Comparison of ENCODE assay signal across 10 mouse cellular contexts in the genomic region with DNA sequence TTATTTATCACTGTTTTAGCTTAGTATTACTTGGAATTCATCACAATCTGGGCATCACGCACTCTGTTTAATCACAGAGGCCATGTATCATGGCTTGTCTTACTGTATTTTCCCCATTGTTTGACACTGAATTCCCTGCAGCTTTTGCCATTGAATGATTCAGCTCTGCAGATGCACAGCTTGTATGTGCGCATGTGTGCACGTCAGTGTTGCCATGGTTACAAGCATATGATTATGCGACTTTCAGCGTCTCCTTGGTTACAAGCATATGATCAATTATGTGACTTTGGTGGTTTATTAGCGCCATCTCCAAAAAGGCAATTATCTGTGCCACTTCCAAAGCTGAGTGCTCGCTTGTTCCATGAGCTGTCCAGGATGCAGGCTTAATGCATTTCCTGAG. TPM values are rescaled to one million over a fixed set of nuclear protein-coding genes. Genes with fewer than 3 reads are reported as not detected.
DNase-seq lines count a peak whose midpoint lies in the region; ATAC-seq and TF ChIP-seq lines count a peak whose summit lies in the region.
"Had no signal": no experiment of that assay in that cellular context is flagged by ENCODE, and none has a peak within 500 bp of the region (broad histone marks: within the 10 kb centered on the region; RNA-seq: fewer than 3 reads in every experiment).

No protein-coding gene starts in this region.

- peaks cover 14% of the 10 kb centered on the region for H3K9me3 ChIP-seq in forebrain, embryonic 16.5 days (ENCODE audit: control insufficient read depth, low read length)
- H3K9me3 ChIP-seq in neural tube, embryonic 13.5 days = peaks cover 25% of the 10 kb centered on the region
- 0 out of 2 replicates have a peak, but pooled peaks cover 3% of the 10 kb centered on the region for H3K9me3 ChIP-seq in intestine, embryonic 16.5 days (ENCODE audit: control insufficient read depth, low read length)
- H3K9me3 ChIP-seq: liver, embryonic 15.5 days had no signal

- H3K9ac ChIP-seq in forebrain, embryonic 16.5 days (replicated peaks; ENCODE audit: low read depth, low read length) = peak overlapping the region; percentile 43; the same call in 1 of the 2 replicates
- H3K9ac ChIP-seq in neural tube, embryonic 13.5 days = peak overlapping the region; percentile 68
- H3K9ac ChIP-seq in intestine, embryonic 16.5 days (ENCODE audit: low read depth, low read length) = no peak overlapping the region
- H3K9ac ChIP-seq: liver, embryonic 15.5 days had no signal

- no peaks in the 10 kb centered on the region; the same call in 1 of the 2 replicates for H3K4me1 ChIP-seq in cerebellum, adult 2 months (ENCODE audit: control insufficient read depth, insufficient read depth, low read length)
- peaks cover 10% of the 10 kb centered on the region for H3K4me1 ChIP-seq in forebrain, embryonic 16.5 days (replicated peaks; ENCODE audit: control insufficient read depth, insufficient read depth, low read length)
- peaks cover 25% of the 10 kb centered on the region for H3K4me1 ChIP-seq in neural tube, embryonic 13.5 days (replicated peaks)
- H3K4me1 ChIP-seq in intestine, embryonic 16.5 days (ENCODE audit: control insufficient read depth, insufficient read depth, low read length) = peaks cover 2% of the 10 kb centered on the region; the same call in 1 of the 2 replicates

- WGBS in cerebellum, adult 2 months = 8% methylated on average over 7 of the region's 7 CpGs
- WGBS in forebrain, embryonic 16.5 days = 19% methylated on average over 7 of the region's 7 CpGs
- WGBS in neural tube, embryonic 13.5 days = 25% methylated on average over 7 of the region's 7 CpGs
- 65% methylated on average over 7 of the region's 7 CpGs for WGBS in intestine, embryonic 16.5 days

- peak; percentile 75 for ATAC-seq in forebrain, embryonic 16.5 days
- ATAC-seq in neural tube, embryonic 13.5 days (ENCODE audit: low read depth) = peak; percentile 75
- no peak for ATAC-seq in intestine, embryonic 16.5 days
- no peak for ATAC-seq in megakaryocyte-erythroid progenitor cell, adult 5-6 weeks (replicated peaks; ENCODE audit: low FRiP score, low TSS enrichment, poor library complexity, severe bottlenecking)
- ATAC-seq: Patski had no signal

- peak overlapping the region; percentile 61 for H3K4me2 ChIP-seq in forebrain, embryonic 16.5 days (ENCODE audit: low read length)
- H3K4me2 ChIP-seq in neural tube, embryonic 13.5 days = peak overlapping the region; percentile 55
- H3K4me2 ChIP-seq in intestine, embryonic 16.5 days (ENCODE audit: low read depth, low read length) = no peak overlapping the region
- H3K4me2 ChIP-seq: liver, embryonic 15.5 days had no signal

- H3K27me3 ChIP-seq in cerebellum, adult 2 months (ENCODE audit: control insufficient read depth, insufficient read depth, low read length) = no peaks in the 10 kb centered on the region
- no peaks in the 10 kb centered on the region for H3K27me3 ChIP-seq in forebrain, embryonic 16.5 days (replicated peaks; ENCODE audit: control insufficient read depth, insufficient read depth, low read length)
- no peaks in the 10 kb centered on the region for H3K27me3 ChIP-seq in neural tube, embryonic 13.5 days
- H3K27me3 ChIP-seq in intestine, embryonic 16.5 days (replicated peaks; ENCODE audit: control insufficient read depth, insufficient read depth, low read length) = no peaks in the 10 kb centered on the region
- H3K27me3 ChIP-seq: Patski had no signal

- no peak overlapping the region for H3K27ac ChIP-seq in cerebellum, adult 2 months (ENCODE audit: insufficient read depth, low read length)
- peak overlapping the region; percentile 80 for H3K27ac ChIP-seq in forebrain, embryonic 16.5 days (ENCODE audit: low read length)
- peak overlapping the region; percentile 96 for H3K27ac ChIP-seq in neural tube, embryonic 13.5 days (replicated peaks)
- H3K27ac ChIP-seq in intestine, embryonic 16.5 days (ENCODE audit: low read length) = no peak overlapping the region
- H3K27ac ChIP-seq: liver, embryonic 15.5 days had no signal

- TF ChIP-seq POLR2A in cerebellum, adult 2 months (IDR thresholded peaks at IDR 0.05; ENCODE audit: borderline replicate concordance, insufficient read depth, low read length) = no peak

- DNase-seq in cerebellum, adult 2 months = peak; percentile 52 to 71
- DNase-seq in layer of hippocampus, postnatal 36 days = peak; percentile 72 to 79
- DNase-seq in spleen, adult 12 weeks (ENCODE audit: low spot score) = no peak
- no peak for DNase-seq in adrenal gland, postnatal 4 days (ENCODE audit: low spot score in 2 of 2)

- peak overlapping the region; percentile 61 for H3K4me3 ChIP-seq in cerebellum, adult 2 months (replicated peaks; ENCODE audit: insufficient read depth, low read depth, low read length)
- peak overlapping the region; percentile 54 for H3K4me3 ChIP-seq in forebrain, embryonic 16.5 days (replicated peaks; ENCODE audit: low read length)
- peak overlapping the region; percentile 50 for H3K4me3 ChIP-seq in neural tube, embryonic 13.5 days
- H3K4me3 ChIP-seq in intestine, embryonic 16.5 days (ENCODE audit: low read length) = no peak overlapping the region
- H3K4me3 ChIP-seq: liver, embryonic 15.5 days had no signal

- peaks cover 25% of the 10 kb centered on the region for H3K36me3 ChIP-seq in forebrain, embryonic 16.5 days (ENCODE audit: control insufficient read depth, insufficient read depth)
- H3K36me3 ChIP-seq in neural tube, embryonic 13.5 days = peaks cover 61% of the 10 kb centered on the region
- peaks cover 14% of the 10 kb centered on the region for H3K36me3 ChIP-seq in intestine, embryonic 16.5 days (ENCODE audit: control insufficient read depth, insufficient read depth, low read length)

- TF ChIP-seq CTCF in cerebellum, adult 2 months (IDR thresholded peaks at IDR 0.05; ENCODE audit: borderline replicate concordance, insufficient read depth, low read depth, low read length) = no peak

RNA-seq across cellular contexts. Expression of a gene that starts 49.5 kb away (rescaled TPM):
- 20.5 and 22.6 TPM in 2 replicates for polyA plus RNA-seq in cerebellum, adult 2 months (2012; rRNA removed)
- polyA plus RNA-seq in forebrain, embryonic 16.5 days (2015; fragmentation: Nextera tagmentation; extraction: Ambion mirVana) = 59.0 and 60.8 TPM in 2 replicates
- total RNA-seq in layer of hippocampus, postnatal 36 days (2021) = 10 to 100 TPM; 26.0 to 27.0 TPM
- 50.0 and 52.8 TPM in 2 replicates for polyA plus RNA-seq in neural tube, embryonic 13.5 days (2015; fragmentation: Nextera tagmentation; extraction: Ambion mirVana)
- polyA plus RNA-seq in intestine, embryonic 16.5 days (2015; fragmentation: Nextera tagmentation; extraction: Ambion mirVana) = 35.3 and 40.2 TPM in 2 replicates
- total RNA-seq in adrenal gland, postnatal 4 days (2021) = 10 to 100 TPM; 49.0 to 50.8 TPM
- total RNA-seq in megakaryocyte-erythroid progenitor cell, adult 5-6 weeks (2014; fragmentation: Nextera tagmentation) = 46.5 and 58.2 TPM in 2 replicates
- 38.7 and 52.8 TPM in 2 replicates for total RNA-seq in megakaryocyte-erythroid progenitor cell, adult 5-6 weeks (2017)

RNA-seq across cellular contexts. Expression of a gene that starts 53.9 kb away (rescaled TPM):
- polyA plus RNA-seq in cerebellum, adult 2 months (2012; rRNA removed) = 18.2 and 21.7 TPM in 2 replicates
- polyA plus RNA-seq in forebrain, embryonic 16.5 days (2015; fragmentation: Nextera tagmentation; extraction: Ambion mirVana) = 37.5 and 38.6 TPM in 2 replicates
- total RNA-seq in layer of hippocampus, postnatal 36 days (2021) = 10 to 100 TPM; 44.7 to 51.4 TPM
- polyA plus RNA-seq in neural tube, embryonic 13.5 days (2015; fragmentation: Nextera tagmentation; extraction: Ambion mirVana) = 37.8 and 42.4 TPM in 2 replicates
- polyA plus RNA-seq in intestine, embryonic 16.5 days (2015; fragmentation: Nextera tagmentation; extraction: Ambion mirVana) = 28.9 and 29.7 TPM in 2 replicates
- total RNA-seq in adrenal gland, postnatal 4 days (2021) = 10 to 100 TPM; 43.7 to 46.0 TPM
- total RNA-seq in megakaryocyte-erythroid progenitor cell, adult 5-6 weeks (2014; fragmentation: Nextera tagmentation) = 42.1 and 59.2 TPM in 2 replicates
- total RNA-seq in megakaryocyte-erythroid progenitor cell, adult 5-6 weeks (2017) = 52.8 and 66.1 TPM in 2 replicates

Comparison
In these comparisons a context has a peak if more than half of its experiments do, and no peak if none do; other contexts are left out.
1. DNase-seq: peak in cerebellum, adult 2 months (2 of 2) and layer of hippocampus, postnatal 36 days (2 of 2); none in spleen, adult 12 weeks (single experiment) and adrenal gland, postnatal 4 days (0 of 2).
2. H3K27ac ChIP-seq: peak in forebrain, embryonic 16.5 days (single experiment) and neural tube, embryonic 13.5 days (single experiment); none in cerebellum, adult 2 months (single experiment) and intestine, embryonic 16.5 days (single experiment).
3. ATAC-seq: peak in forebrain, embryonic 16.5 days (single experiment) and neural tube, embryonic 13.5 days (single experiment); none in intestine, embryonic 16.5 days (single experiment) and megakaryocyte-erythroid progenitor cell, adult 5-6 weeks (single experiment).